Mouse (Mus musculus) embryo, embryonic 9.5 days (tissue): ENCODE results near the gene Smap1.

Experiments
- DNase-seq: peaks from one replicate; pipeline ENCODE4 v3.0.0-alpha.2; 2017; ENCODE audit errors: extremely low spot score

Gene Smap1

GRCm38 (mm10) chr1:23836630-23837029 lies 85.5 kb downstream of the Smap1 start:
- no peak for DNase-seq

DNA sequence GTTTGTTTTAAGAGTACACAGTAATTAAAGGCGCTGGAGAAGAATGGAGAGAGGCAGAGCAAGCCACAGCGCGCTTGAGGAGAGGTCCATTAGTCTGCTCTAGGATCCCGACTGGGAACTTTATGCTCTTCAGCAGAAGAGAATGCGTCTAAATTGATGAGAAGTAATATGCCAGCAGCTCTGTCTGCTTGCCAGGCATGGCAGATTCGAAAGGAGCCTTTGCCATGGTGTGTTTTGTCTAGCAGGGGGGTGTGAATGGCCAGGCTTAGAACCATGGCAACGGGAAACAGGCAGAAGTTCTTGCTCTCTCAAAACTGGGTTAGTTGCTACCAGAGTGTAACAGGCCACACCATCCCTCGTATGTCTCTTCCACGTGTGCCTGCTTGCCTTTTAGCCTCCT lies 87.3 kb downstream of the Smap1 start:
- no peak for DNase-seq

DNA sequence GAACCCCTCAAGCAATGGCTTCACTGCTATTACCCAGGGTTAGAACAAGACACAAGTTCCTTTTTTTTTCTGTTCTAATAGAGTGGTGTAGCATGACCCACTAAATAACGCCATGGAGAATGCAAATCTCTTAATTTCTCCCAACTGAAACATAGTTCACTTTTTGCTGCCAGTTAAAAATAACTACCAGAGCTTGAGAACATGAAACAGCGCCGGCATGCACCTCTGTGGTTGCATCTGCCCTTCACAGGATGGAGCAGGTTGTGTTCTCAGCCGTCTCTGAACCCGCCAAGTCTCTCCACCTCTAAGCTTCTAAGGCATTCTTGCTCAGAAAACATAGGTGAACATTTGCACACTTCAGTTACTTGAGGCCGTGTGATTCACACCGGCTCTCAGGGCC lies 87.9 kb downstream of the Smap1 start:
- no peak for DNase-seq

GRCm38 (mm10) chr1:23826887-23827758 lies 95.0 kb downstream of the Smap1 start:
- DNase-seq: peak; percentile 58

GRCm38 (mm10) chr1:23821615-23822014 lies 100.5 kb downstream of the Smap1 start:
- no peak for DNase-seq

- no peak for DNase-seq
These were observed 123.8 kb downstream of the Smap1 start for GRCm38 (mm10) chr1:23798306-23798705.
